Mouse (Mus musculus) adipose tissue, adult 10 weeks (tissue): ENCODE measurements around the gene Tekt4. TPM values are rescaled to one million over a fixed set of nuclear protein-coding genes. Genes with fewer than 3 reads are reported as not detected.

ENCODE experiments used
- polyA plus RNA-seq: library from polyadenylated mRNA; stranded (reverse); fragments of 350-450 nt; fragmentation: Illumina TruSeq; extraction: RNeasy Lipid Tissue Mini Kit (QIAGEN cat#74804); gene quantifications from one replicate; pipeline ENCODE4 v1.2.3, GENCODE M21; 2014; ENCODE audit warnings: low read depth, low replicate concordance

Gene Tekt4
- polyA plus RNA-seq = 5.9 TPM

GRCm38 (mm10) chr17:25454272-25454671 is at the start of gene Tekt4:
Gene Tekt4, plus strand, starts transcription at chr17:25454615.

DNA sequence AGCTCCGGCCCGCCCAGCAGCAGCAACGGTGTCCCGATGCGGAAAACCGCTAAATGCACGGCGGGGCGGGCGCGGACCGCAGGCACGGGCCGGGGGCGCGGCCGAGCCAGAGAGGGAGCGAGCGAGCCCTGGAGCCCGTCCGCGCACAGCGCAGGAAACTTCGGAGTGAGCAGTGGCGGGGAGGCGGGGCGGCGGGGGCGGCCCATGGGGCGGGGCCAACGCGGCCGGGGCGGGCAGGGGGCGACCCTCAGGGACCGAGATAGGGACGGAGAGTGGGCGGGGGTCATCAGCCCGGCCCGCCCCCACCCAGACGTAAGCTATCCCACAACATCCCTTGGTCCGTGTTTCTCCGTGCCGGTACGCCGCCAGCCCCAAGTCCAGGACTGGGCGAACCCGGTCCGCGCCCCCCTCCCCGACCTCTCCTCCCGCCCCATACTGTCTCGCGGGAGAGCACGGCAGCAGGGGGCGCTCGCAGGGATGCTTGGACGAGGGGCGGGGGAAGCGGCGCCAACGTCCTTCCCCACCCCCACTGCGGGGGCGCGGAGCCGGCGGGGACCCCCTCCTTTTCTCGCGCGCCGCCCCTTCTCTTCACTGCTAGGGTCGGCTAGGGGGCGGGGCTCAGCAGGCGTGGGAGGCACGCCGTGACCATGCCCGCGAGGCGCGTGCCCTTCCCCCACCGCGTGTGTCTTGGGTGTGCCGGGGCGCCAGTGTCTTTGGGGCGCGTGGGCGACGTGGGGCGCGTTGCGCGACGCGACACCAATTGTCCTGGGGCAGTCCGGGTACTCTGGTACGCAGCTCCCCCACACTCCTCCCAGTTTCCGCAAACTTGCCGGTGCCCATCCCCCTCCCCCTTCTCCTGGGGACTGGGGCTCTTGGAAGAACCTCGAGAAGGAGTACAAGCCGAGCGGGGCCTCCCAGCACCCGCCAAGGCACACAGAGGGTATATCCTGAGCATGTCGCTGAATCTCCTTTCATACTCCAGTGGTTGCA is 20.5 kb upstream of the Tekt4 start, which contains the start of gene Cacna1h:
TSS of gene Cacna1h (minus strand) at position 167 of the 990 bp plus-strand sequence.

DNA sequence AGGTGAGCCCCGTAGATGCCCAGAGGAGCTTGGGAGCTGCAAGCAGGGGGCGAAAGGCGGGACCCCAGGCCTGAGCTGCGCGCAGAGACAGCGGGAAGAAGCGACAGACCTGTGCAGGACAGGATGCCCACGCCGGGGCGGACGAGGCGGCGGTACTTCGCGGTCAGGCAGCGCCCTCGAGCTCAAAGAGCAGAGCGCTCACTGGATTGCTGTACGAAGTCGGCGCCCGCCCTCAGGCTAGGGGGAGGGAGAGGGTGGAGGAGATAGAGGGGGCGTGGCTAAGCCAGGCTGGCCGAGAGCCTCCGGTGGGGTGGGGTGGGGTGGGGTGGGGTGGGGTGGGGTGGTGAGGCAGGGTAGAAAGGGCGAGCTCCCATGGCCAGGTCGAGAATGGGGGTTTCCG is 42.6 kb downstream of the Tekt4 start, which contains the start of gene Sstr5:
TSS of gene Sstr5 (minus strand) at position 276 of the 400 bp plus-strand sequence.

Other genes starting within 250 kb of the Tekt4 start
- gene Gnptg, start 214.5 kb upstream of the Tekt4 start, polyA plus RNA-seq = 42.7 TPM
- 19.2 TPM for gene Tsr3, start 214.4 kb upstream of the Tekt4 start, polyA plus RNA-seq
- gene Baiap3, start 198.3 kb upstream of the Tekt4 start, polyA plus RNA-seq = 3.1 TPM
- 213 TPM for gene Ube2i, start 180.0 kb upstream of the Tekt4 start, polyA plus RNA-seq
- gene Prss34, start 156.2 kb upstream of the Tekt4 start, polyA plus RNA-seq = 0.43 TPM
- gene Prss28, start 146.0 kb upstream of the Tekt4 start, polyA plus RNA-seq = not detected
- not detected for gene Prss29, start 136.0 kb upstream of the Tekt4 start, polyA plus RNA-seq
- 0.97 TPM for gene Tpsab1, start 109.1 kb upstream of the Tekt4 start, polyA plus RNA-seq
- 9.6 TPM for gene Tpsb2, start 88.3 kb upstream of the Tekt4 start, polyA plus RNA-seq
- gene Tpsg1, start 85.3 kb upstream of the Tekt4 start, polyA plus RNA-seq = not detected
- gene Cacna1h, start 20.8 kb upstream of the Tekt4 start, polyA plus RNA-seq = 15.1 TPM
- not detected for gene Sstr5, start 42.7 kb downstream of the Tekt4 start, polyA plus RNA-seq
- gene Sox8, start 116.1 kb downstream of the Tekt4 start, polyA plus RNA-seq = 0.60 TPM
- gene Lmf1, start 124.5 kb downstream of the Tekt4 start, polyA plus RNA-seq = 20.8 TPM